Mouse (Mus musculus) liver, adult 2 months (tissue): ENCODE results near the gene Phactr2.

Experiments used
- CTCF ChIP-seq: fragments of 200-500 bp; IDR thresholded peaks from 2 replicates; pipeline ENCODE4 v1.5.1; 2011; ENCODE audit warnings: low read depth, low read length, control low read depth
- POLR2A ChIP-seq: fragments of 200-500 bp; IDR thresholded peaks from 2 replicates; pipeline ENCODE4 v1.6.1; 2011; ENCODE audit warnings: low read length, control low read depth; ENCODE audit not compliant: insufficient read depth; ENCODE audit errors: extremely low read depth

- no peak for TF ChIP-seq CTCF
- TF ChIP-seq POLR2A: no peak
These were observed 243.5 kb downstream of the Phactr2 start for GRCm38 (mm10) chr10:13230716-13231115.
